Mouse (Mus musculus): Measurements from ENCODE around the gene Iqgap2. TPM values are rescaled to one million over a fixed set of nuclear protein-coding genes. Genes with fewer than 3 reads are reported as not detected.

The Iqgap2 gene
- total and polyA plus RNA-seq, 3 experiments, result 0.08 to 0.14 (median 0.11) TPM

DNA sequence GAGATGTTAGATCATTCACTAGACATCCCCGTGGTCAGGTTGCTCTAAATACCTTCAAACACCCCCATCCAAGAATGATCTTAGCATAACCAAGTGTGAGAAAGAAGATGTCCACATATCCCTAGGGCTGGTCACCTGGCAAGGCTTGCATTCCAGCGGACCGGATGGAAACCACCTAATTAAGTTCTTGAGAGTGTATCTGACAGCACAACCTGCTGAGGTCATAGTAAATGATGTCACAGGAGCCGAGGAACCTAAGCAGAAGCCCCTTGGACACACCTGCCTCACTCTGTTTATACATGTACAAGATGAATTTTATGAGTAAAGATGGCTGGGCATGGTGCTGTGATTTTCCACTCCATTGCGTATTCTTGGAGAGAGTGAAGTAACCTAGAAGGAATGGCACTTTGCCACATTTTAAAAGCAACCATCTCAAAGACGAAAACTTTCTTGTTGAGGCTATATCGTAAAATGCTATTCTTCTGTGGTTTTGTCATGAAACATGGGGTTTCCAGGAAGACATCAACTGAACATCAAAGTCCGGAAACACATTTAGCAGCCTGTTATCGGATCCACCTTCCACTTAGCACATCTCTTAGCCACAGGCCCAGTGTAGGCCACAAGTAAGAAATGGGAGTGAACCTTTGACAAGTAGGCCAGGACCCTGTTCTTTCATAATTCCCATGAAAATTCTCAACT lies 179.0 kb downstream of the Iqgap2 start:
- no peak for DNase-seq (ENCODE audit: extremely low read depth)
- no peaks in the 10 kb centered on the region for H3K36me3 ChIP-seq (replicated peaks in 1 of 2; ENCODE audit: control insufficient read depth in 1 of 2, insufficient read depth in 1 of 2, low read length in 1 of 2)
- no peak overlapping the region for H3K9ac ChIP-seq (ENCODE audit: insufficient read depth, low read depth)
- H3K79me2 ChIP-seq (replicated peaks; ENCODE audit: control insufficient read depth, extremely low read depth, insufficient read depth, poor library complexity, severe bottlenecking), result no peaks in the 10 kb centered on the region
- in situ Hi-C loops (cut with MboI; ENCODE audit: low pct_ligation_motif_present, low pct_unique_long_range_greater_than_20kb, low sequenced_read_pairs) (no loop called here), dilution Hi-C loops (cut with MboI; ENCODE audit: extremely low pct_ligation_motif_present, extremely low pct_unique_long_range_greater_than_20kb, low sequenced_read_pairs) (no loop called here)
- no peaks in the 10 kb centered on the region for H3K27me3 ChIP-seq (replicated peaks)
- H3K4me1 ChIP-seq (ENCODE audit: control insufficient read depth in 1 of 2, insufficient read depth in 2 of 2), result peaks cover 0 to 16% of the 10 kb centered on the region in 2 experiments; a peak in 2 of 4 replicates
- H3K4me2 ChIP-seq (ENCODE audit: insufficient read depth, low read depth, poor library complexity, severe bottlenecking), result no peak overlapping the region
- H3K27ac ChIP-seq (ENCODE audit: insufficient read depth, low read depth), result no peak overlapping the region
- H3K4me3 ChIP-seq (replicated peaks in 1 of 3; ENCODE audit: low read depth in 2 of 3, low read length in 2 of 3, poor library complexity in 1 of 3), result no peak overlapping the region
- H3K9me3 ChIP-seq (replicated peaks; ENCODE audit: low read length), result no peaks in the 10 kb centered on the region
- no peak for TF ChIP-seq POLR2AphosphoS2 (IDR thresholded peaks at IDR 0.05; ENCODE audit: low read depth, low read length)
- TF ChIP-seq CHD2 (IDR thresholded peaks at IDR 0.05; ENCODE audit: low read length), result no peak
- TF ChIP-seq POLR2A (IDR thresholded peaks at IDR 0.05; ENCODE audit: low read depth, low read length), result no peak
- no peak for TF ChIP-seq IRF4 (IDR thresholded peaks at IDR 0.05; ENCODE audit: low read depth, low read length)

DNA sequence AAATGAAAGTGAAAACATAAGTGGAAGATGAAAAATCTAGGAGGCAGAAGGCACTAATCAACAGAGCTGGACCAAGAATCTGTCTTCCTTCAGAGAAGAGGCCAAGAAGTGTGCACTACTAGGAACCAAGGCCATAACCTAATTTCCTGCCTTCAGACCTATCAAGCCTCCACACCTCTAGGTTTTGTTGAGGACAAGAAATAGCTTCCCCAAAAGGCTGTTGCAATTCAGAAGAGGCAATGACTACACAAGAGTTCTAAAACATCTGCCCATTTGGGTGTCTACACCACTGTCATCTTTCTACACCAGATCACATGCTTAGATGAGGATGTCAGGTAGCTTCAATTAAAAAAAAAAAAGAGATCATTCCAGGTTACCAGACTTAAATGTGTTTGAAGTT lies 179.7 kb downstream of the Iqgap2 start:
- Histone ChIP-seq H3K27ac (ENCODE audit: insufficient read depth, low read depth) (no peak overlapping the region), H3K4me2 (ENCODE audit: insufficient read depth, low read depth, poor library complexity, severe bottlenecking) (no peak overlapping the region), H3K4me3 (replicated peaks in 1 of 3; ENCODE audit: low read depth in 2 of 3, low read length in 2 of 3, poor library complexity in 1 of 3) (no peak overlapping the region), H3K9ac (ENCODE audit: insufficient read depth, low read depth) (no peak overlapping the region), H3K27me3 (replicated peaks) (no peaks in the 10 kb centered on the region), H3K4me1 (ENCODE audit: control insufficient read depth in 1 of 2, insufficient read depth in 2 of 2) (peaks cover 0 to 16% of the 10 kb centered on the region in 2 experiments; a peak in 2 of 4 replicates), H3K36me3 (replicated peaks in 1 of 2; ENCODE audit: control insufficient read depth in 1 of 2, insufficient read depth in 1 of 2, low read length in 1 of 2) (no peaks in the 10 kb centered on the region), H3K79me2 (replicated peaks; ENCODE audit: control insufficient read depth, extremely low read depth, insufficient read depth, poor library complexity, severe bottlenecking) (no peaks in the 10 kb centered on the region), H3K9me3 (replicated peaks; ENCODE audit: low read length) (no peaks in the 10 kb centered on the region)
- in situ Hi-C loops (cut with MboI; ENCODE audit: low pct_ligation_motif_present, low pct_unique_long_range_greater_than_20kb, low sequenced_read_pairs) (no loop called here), dilution Hi-C loops (cut with MboI; ENCODE audit: extremely low pct_ligation_motif_present, extremely low pct_unique_long_range_greater_than_20kb, low sequenced_read_pairs) (no loop called here)
- no peak for DNase-seq (ENCODE audit: extremely low read depth)
- TF ChIP-seq KAT2A (IDR thresholded peaks at IDR 0.05; ENCODE audit: insufficient replicate concordance, low read length), result no peak
- no peak for TF ChIP-seq POLR2A (IDR thresholded peaks at IDR 0.05; ENCODE audit: low read depth, low read length)
- TF ChIP-seq BHLHE40 (IDR thresholded peaks at IDR 0.05; ENCODE audit: low read depth, low read length), result no peak
- TF ChIP-seq IRF4 (IDR thresholded peaks at IDR 0.05; ENCODE audit: low read depth, low read length), result no peak
- TF ChIP-seq TBP (conservative IDR thresholded peaks at IDR 0.05; ENCODE audit: low read depth, low read length), result no peak
- TF ChIP-seq TCF12 (IDR thresholded peaks at IDR 0.05; ENCODE audit: low read depth, low read length), result no peak
- no peak for TF ChIP-seq ZMIZ1 (IDR thresholded peaks at IDR 0.05; ENCODE audit: low read depth, low read length)
- TF ChIP-seq RCOR1 (conservative IDR thresholded peaks at IDR 0.05; ENCODE audit: low read depth, low read length), result no peak
- no peak for TF ChIP-seq MYC (IDR thresholded peaks at IDR 0.05; ENCODE audit: low read depth, low read length)
- no peak for TF ChIP-seq POLR2AphosphoS2 (IDR thresholded peaks at IDR 0.05; ENCODE audit: low read depth, low read length)
- no peak for TF ChIP-seq EP300 (IDR thresholded peaks at IDR 0.05; ENCODE audit: low read length)
- no peak for TF ChIP-seq PAX5 (IDR thresholded peaks at IDR 0.05; ENCODE audit: low read length)
- no peak for TF ChIP-seq ZNF384 (IDR thresholded peaks at IDR 0.05; ENCODE audit: low read depth, low read length)
- no peak for TF ChIP-seq MAZ (IDR thresholded peaks at IDR 0.05; ENCODE audit: low read depth, low read length)
- TF ChIP-seq MXI1 (IDR thresholded peaks at IDR 0.05; ENCODE audit: low read depth, low read length), result no peak
- no peak for TF ChIP-seq USF2 (conservative IDR thresholded peaks at IDR 0.05; ENCODE audit: low read depth, low read length)
